Mouse (Mus musculus) lung, adult 18-20 months (tissue): ENCODE data around the gene Hist1h2bp.
A peak's percentile ranks its signal among the peaks of the same experiment; 100 is the strongest.
"Not testable (repeated sequence)": the region's sequence is repeated elsewhere in the genome, so short reads cannot be mapped to it uniquely, and the experiment has no call there.

Experiments
- DNase-seq, 2 experiments: peaks; one replicate each; pipeline ENCODE4 v3.0.0; 2022; ENCODE audit warnings: mixed read lengths in 2 of 2

Hist1h2bp gene

GRCm38 (mm10) chr13:21783734-21784161, 3.5 kb upstream of the Hist1h2bp start:
- peak in 1 of 2 experiments; percentile 7 for DNase-seq

GRCm38 (mm10) chr13:21784311-21784710, 3.0 kb upstream of the Hist1h2bp start:
- no peak for DNase-seq

- DNase-seq, result no peak
Observed at GRCm38 (mm10) chr13:21786189-21786898, 917 bp upstream of the Hist1h2bp start.

DNA sequence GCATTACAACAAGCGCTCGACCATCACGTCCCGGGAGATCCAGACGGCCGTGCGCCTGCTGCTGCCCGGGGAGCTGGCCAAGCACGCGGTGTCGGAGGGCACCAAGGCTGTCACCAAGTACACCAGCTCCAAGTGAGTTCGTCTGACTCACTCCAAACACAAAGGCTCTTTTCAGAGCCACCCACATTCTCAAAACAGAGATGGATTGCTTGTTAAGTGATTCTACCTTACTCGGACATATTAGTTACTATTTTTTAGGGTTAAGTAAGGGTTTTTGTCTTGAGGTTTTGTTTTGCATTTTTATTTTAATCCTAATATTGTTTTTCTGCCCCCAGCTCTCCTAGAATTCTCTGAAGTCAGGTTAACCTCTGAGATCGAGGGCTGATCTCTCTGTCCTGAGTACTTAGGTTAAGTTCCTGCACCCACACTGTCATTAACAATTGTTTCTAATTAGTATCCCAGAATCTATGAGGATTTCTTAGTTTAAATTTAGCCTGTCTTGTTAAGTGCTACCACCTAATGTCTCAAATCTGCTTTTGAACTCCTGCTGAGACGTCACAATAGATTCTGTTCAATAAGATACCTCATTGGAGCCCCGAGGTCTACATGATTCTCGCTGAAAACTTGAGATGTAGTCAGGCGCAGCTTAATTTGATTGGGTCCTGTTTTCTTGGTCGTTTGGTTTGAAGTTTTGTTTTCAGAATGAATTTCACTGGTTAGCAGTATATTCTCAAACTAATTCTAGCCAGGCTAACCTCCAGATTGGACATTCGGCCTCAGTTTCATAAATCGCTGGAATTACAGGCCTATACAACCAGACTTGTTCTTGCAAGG, 716 bp downstream of the Hist1h2bp start:
- DNase-seq, result no peak

DNA sequence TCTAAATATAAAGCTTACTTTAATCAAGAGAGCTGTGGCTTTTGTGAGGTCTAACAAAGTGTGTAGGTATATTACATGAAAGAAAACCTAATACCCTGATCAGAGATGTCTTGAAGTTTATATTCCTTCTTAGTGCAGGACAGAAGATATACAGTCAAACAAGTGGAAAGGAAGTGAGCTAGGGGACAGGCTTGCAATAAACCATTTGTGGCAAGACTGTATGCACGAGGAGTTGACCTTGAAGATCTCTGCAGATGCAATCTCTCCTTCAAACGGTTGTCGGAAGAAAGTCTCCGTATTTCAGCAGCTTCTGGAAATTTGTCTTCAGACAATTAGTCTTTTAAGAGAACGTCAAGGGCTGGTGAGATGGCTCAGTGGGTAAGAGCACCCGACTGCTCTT, 2.7 kb downstream of the Hist1h2bp start:
- no peak for DNase-seq

GRCm38 (mm10) chr13:21790601-21791283, 3.5 kb downstream of the Hist1h2bp start:
- no peak for DNase-seq

DNA sequence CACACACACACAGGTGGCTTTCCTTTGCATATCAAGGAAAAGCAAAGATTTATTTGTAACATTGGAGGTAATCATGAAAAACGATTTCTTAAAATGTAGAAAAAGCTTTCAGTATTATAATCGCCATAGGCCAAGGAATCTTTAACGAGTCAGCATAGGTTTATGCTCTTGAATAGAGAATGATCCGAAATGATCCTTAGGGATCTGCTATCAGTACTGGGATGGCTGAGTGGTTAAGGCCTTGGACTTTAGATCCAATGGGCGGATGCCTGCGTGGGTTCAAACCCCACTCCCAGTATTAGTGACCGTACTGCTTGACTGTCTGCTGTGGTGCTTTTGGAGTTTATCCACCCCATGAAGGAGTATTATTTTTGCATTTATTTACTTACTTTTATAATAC, 8.3 kb downstream of the Hist1h2bp start:
- no peak for DNase-seq

- not testable (repeated sequence) for DNase-seq
Observed at GRCm38 (mm10) chr13:21797163-21797562, 9.9 kb downstream of the Hist1h2bp start.

GRCm38 (mm10) chr13:21803058-21803457, 15.8 kb downstream of the Hist1h2bp start:
- not testable (repeated sequence) for DNase-seq

- not testable (repeated sequence) for DNase-seq
Observed at GRCm38 (mm10) chr13:21810073-21810472, 22.8 kb downstream of the Hist1h2bp start, which contains the start of the genes Hist1h2bq and Hist1h2ao. TSS of gene Hist1h2bq (minus strand) at chr13:21810197. TSS of gene Hist1h2ao (plus strand) at chr13:21810465.

- DNase-seq, result not testable (repeated sequence)
Observed at GRCm38 (mm10) chr13:21811074-21811473, 23.8 kb downstream of the Hist1h2bp start.

DNA sequence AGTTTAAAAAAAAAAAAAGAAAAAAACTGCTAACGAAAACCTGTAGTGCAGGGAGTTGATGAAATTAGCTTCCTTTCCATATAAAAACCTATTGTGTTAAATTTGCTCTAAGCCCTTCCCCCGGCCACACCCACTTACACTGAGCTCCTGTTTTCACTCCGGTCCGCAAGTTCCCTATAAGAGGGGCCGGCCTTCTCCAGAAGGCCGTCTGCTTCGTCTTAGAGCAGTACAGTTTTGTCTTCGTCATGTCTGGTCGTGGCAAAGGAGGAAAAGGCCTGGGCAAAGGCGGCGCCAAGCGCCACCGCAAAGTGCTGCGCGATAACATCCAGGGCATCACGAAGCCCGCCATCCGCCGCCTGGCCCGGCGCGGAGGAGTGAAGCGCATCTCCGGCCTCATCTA, 24.3 kb downstream of the Hist1h2bp start, which contains the start of gene Hist1h4m:
Gene Hist1h4m (plus strand): TSS at position 208 of the 400 bp plus-strand sequence.
- DNase-seq, result peak; percentile 26 to 51

DNA sequence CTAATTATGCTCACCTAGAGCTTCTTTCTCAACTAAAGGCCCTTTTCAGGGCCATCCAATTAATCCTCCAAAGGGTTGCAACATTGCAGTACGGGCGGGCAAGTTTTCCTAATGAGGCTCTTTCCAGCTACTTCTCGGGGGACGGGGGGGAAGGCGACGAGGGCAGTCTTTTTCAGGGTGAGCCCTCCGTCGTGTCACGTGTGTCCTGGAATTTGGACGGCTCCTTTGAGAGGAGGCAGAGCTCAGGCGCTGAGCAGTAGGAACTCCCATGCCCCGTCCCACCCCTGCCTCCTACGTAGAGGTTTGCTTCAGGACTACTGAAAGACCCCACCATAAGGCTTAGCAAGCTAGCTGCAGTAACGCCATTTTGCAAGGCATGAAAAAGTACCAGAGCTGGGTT, 24.8 kb downstream of the Hist1h2bp start:
- DNase-seq, result not testable (repeated sequence)

GRCm38 (mm10) chr13:21820082-21820890, 33.0 kb downstream of the Hist1h2bp start:
- not testable (repeated sequence) for DNase-seq

DNA sequence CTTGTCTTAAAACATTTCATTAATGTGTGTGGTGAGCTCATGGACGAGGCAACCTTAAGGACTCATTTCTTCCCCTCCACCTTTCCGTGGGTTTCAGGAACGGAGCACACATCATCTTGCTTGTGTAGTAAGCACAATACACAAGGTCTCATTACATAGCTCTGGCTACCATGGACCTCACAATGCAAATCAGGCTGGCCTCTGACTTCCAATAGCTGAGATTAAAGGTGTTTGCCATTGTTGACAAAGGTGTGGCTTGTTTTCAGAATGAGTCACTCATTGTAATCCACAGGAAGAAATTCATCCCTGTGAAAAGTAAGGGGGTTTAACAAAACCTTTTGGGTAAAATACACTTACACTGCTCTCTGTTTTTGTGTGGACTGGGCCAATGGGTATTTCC, 41.2 kb downstream of the Hist1h2bp start:
- DNase-seq, result no peak

GRCm38 (mm10) chr13:21830344-21830743, 43.1 kb downstream of the Hist1h2bp start:
- no peak for DNase-seq

DNA sequence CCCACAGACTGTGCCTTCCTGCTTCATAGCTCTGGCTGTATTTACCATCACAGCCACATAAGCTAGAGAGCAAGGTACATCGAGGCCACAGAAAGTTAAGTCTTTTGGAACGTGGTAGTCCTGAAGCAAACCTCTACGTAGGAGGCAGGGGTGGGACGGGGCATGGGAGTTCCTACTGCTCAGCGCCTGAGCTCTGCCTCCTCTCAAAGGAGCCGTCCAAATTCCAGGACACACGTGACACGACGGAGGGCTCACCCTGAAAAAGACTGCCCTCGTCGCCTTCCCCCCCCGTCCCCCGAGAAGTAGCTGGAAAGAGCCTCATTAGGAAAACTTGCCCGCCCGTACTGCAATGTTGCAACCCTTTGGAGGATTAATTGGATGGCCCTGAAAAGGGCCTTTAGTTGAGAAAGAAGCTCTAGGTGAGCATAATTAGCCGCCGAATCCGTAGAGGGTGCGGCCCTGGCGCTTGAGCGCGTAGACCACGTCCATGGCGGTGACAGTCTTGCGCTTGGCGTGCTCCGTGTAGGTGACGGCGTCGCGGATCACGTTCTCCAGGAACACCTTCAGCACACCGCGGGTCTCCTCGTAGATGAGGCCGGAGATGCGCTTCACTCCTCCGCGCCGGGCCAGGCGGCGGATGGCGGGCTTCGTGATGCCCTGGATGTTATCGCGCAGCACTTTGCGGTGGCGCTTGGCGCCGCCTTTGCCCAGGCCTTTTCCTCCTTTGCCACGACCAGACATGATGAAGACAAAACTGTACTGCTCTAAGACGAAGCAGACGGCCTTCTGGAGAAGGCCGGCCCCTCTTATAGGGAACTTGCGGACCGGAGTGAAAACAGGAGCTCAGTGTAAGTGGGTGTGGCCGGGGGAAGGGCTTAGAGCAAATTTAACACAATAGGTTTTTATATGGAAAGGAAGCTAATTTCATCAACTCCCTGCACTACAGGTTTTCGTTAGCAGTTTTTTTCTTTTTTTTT, 44.4 kb downstream of the Hist1h2bp start, which contains the start of gene Hist1h4n:
Gene Hist1h4n (minus strand): TSS at position 779 of the 977 bp plus-strand sequence.
- DNase-seq, result peak in 1 of 2 experiments; percentile 23

DNA sequence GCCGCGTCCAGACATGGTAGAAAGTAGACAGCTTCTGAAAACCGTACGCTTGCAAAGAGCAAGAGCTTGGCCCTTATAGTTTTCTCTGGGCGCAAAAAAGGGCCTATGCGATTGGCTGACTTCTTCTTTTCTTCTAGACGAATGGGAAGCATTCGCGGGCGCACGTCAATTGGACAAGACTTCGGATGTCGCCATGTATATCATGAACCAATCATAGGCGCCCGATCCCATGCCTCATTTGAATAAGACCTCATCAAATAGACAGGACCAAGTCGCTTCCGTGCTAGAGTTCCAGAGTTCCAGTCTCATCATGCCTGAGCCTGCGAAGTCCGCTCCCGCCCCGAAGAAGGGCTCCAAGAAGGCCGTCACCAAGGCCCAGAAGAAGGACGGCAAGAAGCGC, 46.2 kb downstream of the Hist1h2bp start, which contains the start of the genes Hist1h2ap and Hist1h2br:
Gene Hist1h2ap (minus strand): TSS at position 47 of the 400 bp plus-strand sequence.
Gene Hist1h2br (plus strand): TSS at position 283 of the 400 bp plus-strand sequence.
- not testable (repeated sequence) for DNase-seq
